Mouse (Mus musculus) intestine, postnatal 0 days (tissue): ENCODE data around the gene Cfap20. TPM values are rescaled to one million over a fixed set of nuclear protein-coding genes. Genes with fewer than 3 reads are reported as not detected.

Experiments used
- ATAC-seq: fragments of 200-750 bp; cut with Nextera tagmentation; 2 replicates; pipeline ENCODE4 v1.8.0; 2017; ENCODE audit warnings: mild to moderate bottlenecking, moderate TSS enrichment, moderate library complexity
- H3K27ac ChIP-seq: fragments of 300-500 bp; sonication (generic); 2 replicates; pipeline ENCODE4 v1.5.1; 2014; ENCODE audit warnings: mild to moderate bottlenecking, low read depth, low read length, moderate library complexity
- H3K27me3 ChIP-seq: fragments of 300-500 bp; sonication (generic); replicated peaks from 2 replicates; pipeline ENCODE4 v1.6.1; 2014; ENCODE audit warnings: low read length, mixed read lengths; ENCODE audit not compliant: control insufficient read depth, insufficient read depth
- H3K36me3 ChIP-seq: fragments of 300-500 bp; sonication (generic); 2 replicates; pipeline ENCODE4 v1.6.1; 2014; ENCODE audit warnings: mild to moderate bottlenecking, moderate library complexity; ENCODE audit not compliant: control insufficient read depth, insufficient read depth
- H3K4me1 ChIP-seq: fragments of 300-500 bp; sonication (generic); replicated peaks from 2 replicates; pipeline ENCODE4 v1.6.1; 2014; ENCODE audit warnings: antibody characterized with exemption, low read length, mixed read lengths; ENCODE audit not compliant: control insufficient read depth, insufficient read depth
- H3K4me2 ChIP-seq: fragments of 300-500 bp; sonication (generic); replicated peaks from 2 replicates; pipeline ENCODE4 v1.6.1; 2014; ENCODE audit warnings: low read depth, mild to moderate bottlenecking, moderate library complexity
- H3K4me3 ChIP-seq: fragments of 300-500 bp; sonication (generic); 2 replicates; pipeline ENCODE4 v1.5.1; 2014; ENCODE audit warnings: low read depth, low read length
- H3K9ac ChIP-seq: fragments of 300-500 bp; sonication (generic); 2 replicates; pipeline ENCODE4 v1.6.1; 2014; ENCODE audit warnings: mild to moderate bottlenecking, low read depth, low read length
- H3K9me3 ChIP-seq: fragments of 300-500 bp; sonication (generic); 2 replicates; pipeline ENCODE4 v1.6.1; 2016; ENCODE audit warnings: mixed run types; ENCODE audit not compliant: control insufficient read depth
- CTCF ChIP-seq: sonication (generic); IDR thresholded peaks from 2 replicates; pipeline ENCODE4 v1.5.1; 2016; ENCODE audit warnings: low read depth, mild to moderate bottlenecking, control low read depth, antibody characterized with exemption, moderate library complexity
- WGBS: fragments of 180-500 bp; shearing (Covaris S2); extraction: QIAGEN DNeasy Blood & Tissue Kit; methylation state at CpG from one replicate; pipeline ENCODE4 v1.1.7; 2014; 5-methylcytosine and 5-hydroxymethylcytosine counted together
- polyA plus RNA-seq: library from polyadenylated mRNA; unstranded; fragments of >200 nt; fragmentation: Nextera tagmentation; extraction: Ambion mirVana; gene quantifications from 2 replicates; pipeline ENCODE4 v1.2.1, GENCODE M21; 2015

The Cfap20 gene
- polyA plus RNA-seq, 1 experiment from 2014 or later: 62.2 TPM

DNA sequence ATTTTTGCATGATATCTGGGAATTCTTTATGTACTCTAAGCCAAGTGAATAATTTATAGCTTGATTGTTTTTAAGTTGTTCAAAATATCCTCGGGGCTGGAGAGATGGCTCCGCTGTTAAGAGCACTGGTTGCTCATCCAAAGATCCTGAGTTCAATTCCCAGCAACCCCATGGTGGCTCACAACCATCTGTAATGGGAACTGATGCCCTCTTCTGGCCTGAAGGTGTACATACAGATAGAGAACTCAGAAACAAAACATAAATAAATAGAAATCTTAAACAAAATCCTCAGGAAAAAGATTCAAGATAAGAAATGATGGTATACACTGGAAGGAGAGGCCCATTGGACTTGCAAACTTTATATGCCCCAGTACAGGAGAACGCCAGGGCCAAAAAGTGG is 1.3 kb upstream of the Cfap20 start:
- H3K9me3 ChIP-seq: no peaks in the 10 kb centered on the region
- no peak overlapping the region for H3K27ac ChIP-seq
- no peak overlapping the region for H3K4me2 ChIP-seq
- H3K27me3 ChIP-seq: no peaks in the 10 kb centered on the region
- H3K36me3 ChIP-seq: no peaks in the 10 kb centered on the region
- no peak overlapping the region for H3K9ac ChIP-seq
- H3K4me1 ChIP-seq: peaks cover 12% of the 10 kb centered on the region; the same call in 1 of the 2 replicates
- no peak for ATAC-seq
- peak; percentile 42 for TF ChIP-seq CTCF
- H3K4me3 ChIP-seq: no peak overlapping the region
- WGBS: 93% methylated on average over 3 of the region's 3 CpGs

DNA sequence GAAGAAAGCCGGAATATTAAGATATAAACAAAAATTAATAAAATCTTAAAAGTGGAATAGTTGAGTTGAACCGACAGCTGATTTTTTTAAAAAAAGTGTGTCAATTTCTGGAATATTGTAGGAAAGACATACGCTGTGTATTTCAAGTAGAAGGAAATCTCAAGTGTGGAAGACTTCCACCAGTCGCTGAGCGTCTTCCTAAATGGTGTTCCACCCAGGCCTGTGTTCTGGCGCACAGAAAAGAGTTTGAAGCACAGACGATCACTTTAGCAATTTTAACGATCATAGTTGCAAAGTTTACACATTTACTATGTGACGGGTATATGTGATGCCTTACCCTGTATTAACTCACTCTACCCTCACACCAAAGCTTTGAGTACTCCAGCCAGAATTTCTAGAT is 802 bp upstream of the Cfap20 start:
- peak overlapping the region; percentile 91; the same call in 1 of the 2 replicates for H3K4me3 ChIP-seq
- no peaks in the 10 kb centered on the region for H3K27me3 ChIP-seq
- H3K9ac ChIP-seq: no peak overlapping the region
- no peak for ATAC-seq
- H3K4me2 ChIP-seq: peak overlapping the region; percentile 40; the same call in 1 of the 2 replicates
- no peaks in the 10 kb centered on the region for H3K9me3 ChIP-seq
- H3K4me1 ChIP-seq: peaks cover 12% of the 10 kb centered on the region; the same call in 1 of the 2 replicates
- no peaks in the 10 kb centered on the region for H3K36me3 ChIP-seq
- TF ChIP-seq CTCF: no peak
- 86% methylated on average over 9 of the region's 9 CpGs for WGBS
- no peak overlapping the region for H3K27ac ChIP-seq

DNA sequence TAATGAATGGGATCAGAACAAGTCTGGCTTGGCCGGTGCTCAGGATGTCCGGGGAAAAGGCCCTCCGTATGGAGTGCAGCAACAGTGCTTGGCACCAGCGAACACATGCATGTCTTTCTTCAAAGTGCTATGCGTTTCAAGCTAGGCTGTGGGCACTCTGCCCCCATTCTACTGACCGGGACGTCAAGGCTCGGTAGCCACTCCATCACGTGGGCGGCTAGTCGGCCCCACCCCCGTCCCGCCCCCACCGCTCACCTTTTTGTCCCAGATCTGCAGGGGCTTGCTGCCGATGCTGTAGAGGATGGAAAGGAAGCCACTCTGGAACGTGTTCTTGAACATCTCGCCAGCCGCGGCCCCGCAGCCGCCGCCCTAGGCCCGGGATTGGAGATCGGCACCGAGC is 436 bp downstream of the Cfap20 start:
- no peaks in the 10 kb centered on the region for H3K9me3 ChIP-seq
- ATAC-seq: peak; percentile 20; the same call in 1 of the 2 replicates
- peaks cover 22% of the 10 kb centered on the region for H3K4me1 ChIP-seq
- peak overlapping the region; percentile 80 for H3K4me2 ChIP-seq
- no peak for TF ChIP-seq CTCF
- H3K4me3 ChIP-seq: peak overlapping the region; percentile 91
- H3K9ac ChIP-seq: peak overlapping the region; percentile 79
- H3K36me3 ChIP-seq: no peaks in the 10 kb centered on the region
- H3K27ac ChIP-seq: peak overlapping the region; percentile 93
- under 1% methylated on average over 25 of the region's 25 CpGs for WGBS
- H3K27me3 ChIP-seq: no peaks in the 10 kb centered on the region

- H3K9me3 ChIP-seq: no peaks in the 10 kb centered on the region
- 54% methylated on average over 4 of the region's 4 CpGs for WGBS
- 0 out of 2 replicates have a peak overlapping the region, but pooled peaks have one; percentile 79 for H3K9ac ChIP-seq
- H3K27me3 ChIP-seq: no peaks in the 10 kb centered on the region
- ATAC-seq: no peak
- peak overlapping the region; percentile 91; the same call in 1 of the 2 replicates for H3K4me3 ChIP-seq
- TF ChIP-seq CTCF: no peak
- H3K27ac ChIP-seq: no peak overlapping the region
- H3K36me3 ChIP-seq: no peaks in the 10 kb centered on the region
- peaks cover 30% of the 10 kb centered on the region for H3K4me1 ChIP-seq
- peak overlapping the region; percentile 80 for H3K4me2 ChIP-seq
Observed at GRCm38 (mm10) chr8:95433124-95433523, 1.5 kb downstream of the Cfap20 start.

DNA sequence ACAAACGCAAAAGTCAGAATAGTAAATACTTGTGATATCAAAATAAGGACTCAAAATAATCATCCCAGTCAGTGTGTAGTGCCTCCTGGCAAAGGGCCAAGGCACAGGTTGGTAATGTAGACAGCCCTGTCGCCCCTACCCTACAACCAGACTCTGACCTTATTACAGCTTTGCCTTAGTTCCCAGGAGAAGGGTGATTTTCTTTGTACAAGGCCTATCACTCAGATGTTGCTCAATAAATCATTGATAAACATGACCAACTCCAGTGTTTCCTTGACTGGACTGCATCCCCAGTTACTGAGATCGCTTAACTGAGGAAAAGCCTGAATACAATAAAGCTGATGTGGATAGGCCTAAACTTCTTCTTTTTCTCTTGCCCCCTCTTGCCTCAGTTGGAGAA is 2.2 kb downstream of the Cfap20 start:
- H3K9me3 ChIP-seq: no peaks in the 10 kb centered on the region
- no peak for TF ChIP-seq CTCF
- H3K27me3 ChIP-seq: no peaks in the 10 kb centered on the region
- H3K4me2 ChIP-seq: peak overlapping the region; percentile 80
- no peak overlapping the region for H3K27ac ChIP-seq
- H3K4me3 ChIP-seq: no peak overlapping the region
- 26% methylated on average over 3 of the region's 3 CpGs for WGBS
- peaks cover 36% of the 10 kb centered on the region for H3K4me1 ChIP-seq
- ATAC-seq: no peak
- H3K36me3 ChIP-seq: no peaks in the 10 kb centered on the region
- no peak overlapping the region for H3K9ac ChIP-seq

- Histone ChIP-seq H3K9ac (no peak overlapping the region), H3K9me3 (no peaks in the 10 kb centered on the region), H3K36me3 (no peaks in the 10 kb centered on the region), H3K4me2 (peak overlapping the region; percentile 40), H3K4me3 (no peak overlapping the region), H3K27ac (0 out of 2 replicates have a peak overlapping the region, but pooled peaks have one; percentile 1), H3K4me1 (peaks cover 36% of the 10 kb centered on the region), H3K27me3 (no peaks in the 10 kb centered on the region)
- WGBS: 10% methylated on average over 3 of the region's 3 CpGs
- ATAC-seq: no peak
- TF ChIP-seq CTCF: peak; percentile 71
Observed at GRCm38 (mm10) chr8:95429945-95430344, 4.7 kb downstream of the Cfap20 start.
